Mouse (Mus musculus) forebrain, embryonic 16.5 days (tissue): ENCODE measurements around the gene Acsm1. TPM values are rescaled to one million over a fixed set of nuclear protein-coding genes. Genes with fewer than 3 reads are reported as not detected.
"Not testable (repeated sequence)": the region's sequence is repeated elsewhere in the genome, so short reads cannot be mapped to it uniquely, and the experiment has no call there.

ENCODE experiments used
- ATAC-seq: fragments of 200-750 bp; cut with Nextera tagmentation; 2 replicates; pipeline ENCODE4 v1.8.0; 2017; ENCODE audit warnings: mild to moderate bottlenecking, moderate library complexity
- H3K27ac ChIP-seq: fragments of 300-500 bp; sonication (generic); 2 replicates; pipeline ENCODE4 v1.5.1; 2014; ENCODE audit warnings: low read length, control low read depth
- H3K27me3 ChIP-seq: fragments of 300-500 bp; sonication (generic); replicated peaks from 2 replicates; pipeline ENCODE4 v1.6.1; 2014; ENCODE audit warnings: low read length; ENCODE audit not compliant: control insufficient read depth, insufficient read depth
- H3K36me3 ChIP-seq: fragments of 300-500 bp; sonication (generic); 2 replicates; pipeline ENCODE4 v1.6.1; 2014; ENCODE audit not compliant: control insufficient read depth, insufficient read depth
- H3K4me1 ChIP-seq: fragments of 300-500 bp; sonication (generic); replicated peaks from 2 replicates; pipeline ENCODE4 v1.6.1; 2014; ENCODE audit warnings: low read length; ENCODE audit not compliant: control insufficient read depth, insufficient read depth
- H3K4me2 ChIP-seq: fragments of 300-500 bp; sonication (generic); 2 replicates; pipeline ENCODE4 v1.6.1; 2014; ENCODE audit warnings: mild to moderate bottlenecking, low read length, control low read depth
- H3K4me3 ChIP-seq: fragments of 300-500 bp; sonication (generic); replicated peaks from 2 replicates; pipeline ENCODE4 v1.5.1; 2014; ENCODE audit warnings: mild to moderate bottlenecking, low read length, control low read depth
- H3K9ac ChIP-seq: fragments of 300-500 bp; sonication (generic); replicated peaks from 2 replicates; pipeline ENCODE4 v1.6.1; 2014; ENCODE audit warnings: low read depth, low read length, control low read depth
- H3K9me3 ChIP-seq: fragments of 300-500 bp; sonication (generic); 2 replicates; pipeline ENCODE4 v1.6.1; 2016; ENCODE audit warnings: low read length; ENCODE audit not compliant: control insufficient read depth
- WGBS: fragments of 180-500 bp; shearing (Covaris S2); extraction: QIAGEN DNeasy Blood & Tissue Kit; methylation state at CpG from one replicate; pipeline ENCODE4 v1.1.7; 2014; 5-methylcytosine and 5-hydroxymethylcytosine counted together
- polyA plus RNA-seq: library from polyadenylated mRNA; unstranded; fragments of >200 nt; fragmentation: Nextera tagmentation; extraction: Ambion mirVana; gene quantifications from 2 replicates; pipeline ENCODE4 v1.2.1, GENCODE M21; 2015

Acsm1 gene
- not detected in 2 replicates for polyA plus RNA-seq

- ATAC-seq = no peak
These were observed at the start of gene Acsm1 for GRCm38 (mm10) chr7:119606664-119607076. Gene Acsm1 (plus strand): TSS chr7:119607026.

DNA sequence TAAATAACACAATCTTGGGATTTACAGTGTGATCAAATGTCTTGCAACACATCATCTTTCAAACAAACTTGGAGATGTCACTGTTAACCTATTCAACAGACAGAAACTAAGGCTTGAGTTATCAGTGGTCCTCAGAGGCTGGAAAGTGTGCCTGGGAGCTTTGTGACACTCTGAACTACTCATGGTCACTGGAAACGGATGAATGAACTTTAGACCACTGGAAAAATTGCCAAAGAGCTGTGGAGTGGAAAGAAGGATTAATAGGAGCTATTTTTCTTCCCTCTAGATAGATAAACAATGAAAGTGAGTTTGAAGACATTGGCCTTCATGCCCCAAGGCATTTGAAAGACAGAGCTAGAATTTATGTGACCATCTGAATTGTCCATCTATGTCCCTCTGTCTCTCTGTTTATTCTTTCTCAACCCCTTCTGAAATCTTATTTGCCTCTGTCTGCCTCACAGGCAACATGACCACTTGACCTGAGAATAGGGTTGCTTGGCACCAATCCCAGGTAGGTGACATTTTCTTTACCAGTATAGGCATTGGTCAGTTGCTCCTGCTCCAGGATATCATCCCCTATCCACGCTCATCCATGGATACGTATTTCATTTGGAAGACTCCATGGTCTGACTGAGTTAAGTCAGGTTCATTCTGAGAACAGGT lies 46.9 kb upstream of the Acsm1 start:
- Histone ChIP-seq H3K9me3 (no peaks in the 10 kb centered on the region), H3K4me3 (no peak overlapping the region), H3K4me1 (no peaks in the 10 kb centered on the region), H3K9ac (no peak overlapping the region), H3K27me3 (no peaks in the 10 kb centered on the region), H3K36me3 (no peaks in the 10 kb centered on the region), H3K27ac (no peak overlapping the region), H3K4me2 (no peak overlapping the region)
- WGBS = 86% methylated on average over 3 of the region's 3 CpGs
- ATAC-seq = no peak

More at GRCm38 (mm10) chr7:119606664-119607076, at the start of gene Acsm1:
- no peaks in the 10 kb centered on the region for H3K36me3 ChIP-seq
- no peaks in the 10 kb centered on the region for H3K4me1 ChIP-seq
- H3K27ac ChIP-seq = no peak within 1 kb of the TSS
- H3K4me2 ChIP-seq = no peak within 1 kb of the TSS
- WGBS = 92% methylated on average over 5 of the region's 5 CpGs
- H3K27me3 ChIP-seq = no peaks in the 10 kb centered on the region
- no peaks in the 10 kb centered on the region for H3K9me3 ChIP-seq
- no peak within 1 kb of the TSS for H3K9ac ChIP-seq
- no peak within 1 kb of the TSS for H3K4me3 ChIP-seq

DNA sequence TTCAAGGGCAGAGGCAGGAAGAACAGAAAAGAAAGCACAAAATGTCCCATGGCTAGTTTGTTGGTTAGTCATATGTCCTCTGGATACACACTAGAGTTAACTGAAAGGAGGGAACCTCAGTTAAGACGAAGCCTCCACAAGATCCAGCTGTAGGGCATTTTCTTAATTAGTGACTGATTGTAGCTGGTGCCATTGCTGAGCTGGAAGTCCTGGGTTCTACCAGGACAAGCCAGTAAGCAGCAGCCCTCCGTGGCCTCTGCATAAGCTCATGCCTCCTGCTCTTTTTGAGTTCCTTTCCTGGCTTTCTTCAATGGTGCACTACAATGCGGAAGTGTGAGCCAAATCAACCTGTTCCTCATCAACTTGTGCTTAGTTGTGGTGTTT lies 46.4 kb upstream of the Acsm1 start:
- 88% methylated on average over 3 of the region's 3 CpGs for WGBS
- no peaks in the 10 kb centered on the region for H3K36me3 ChIP-seq
- H3K4me1 ChIP-seq = no peaks in the 10 kb centered on the region
- no peaks in the 10 kb centered on the region for H3K27me3 ChIP-seq
- no peak overlapping the region for H3K9ac ChIP-seq
- H3K4me3 ChIP-seq = no peak overlapping the region
- H3K27ac ChIP-seq = no peak overlapping the region
- no peaks in the 10 kb centered on the region for H3K9me3 ChIP-seq
- no peak for ATAC-seq
- H3K4me2 ChIP-seq = no peak overlapping the region

DNA sequence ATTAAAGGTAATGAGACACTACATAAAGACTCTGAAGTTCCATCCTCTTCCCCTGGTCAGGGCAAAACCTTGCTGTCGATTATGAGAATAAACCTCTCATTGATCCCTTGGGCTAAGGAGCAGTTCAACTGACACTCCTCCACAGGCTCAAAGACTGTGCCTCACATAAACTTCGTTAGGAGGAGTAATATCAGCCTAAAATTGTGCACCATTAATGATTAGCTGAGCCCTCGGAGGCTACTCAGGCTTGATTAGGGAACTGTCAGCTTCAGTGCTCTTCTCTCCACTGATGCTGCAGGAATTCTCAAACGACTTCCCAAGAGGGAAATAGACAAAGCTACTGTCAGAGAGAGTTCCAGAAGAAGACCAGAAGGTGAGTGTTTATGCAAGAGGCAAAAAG lies 45.4 kb upstream of the Acsm1 start:
- Histone ChIP-seq H3K27ac (no peak overlapping the region), H3K9me3 (no peaks in the 10 kb centered on the region), H3K27me3 (no peaks in the 10 kb centered on the region), H3K9ac (no peak overlapping the region), H3K4me3 (no peak overlapping the region), H3K36me3 (no peaks in the 10 kb centered on the region), H3K4me2 (no peak overlapping the region), H3K4me1 (no peaks in the 10 kb centered on the region)
- no peak for ATAC-seq
- WGBS = 41% methylated on average over 4 of the region's 4 CpGs

DNA sequence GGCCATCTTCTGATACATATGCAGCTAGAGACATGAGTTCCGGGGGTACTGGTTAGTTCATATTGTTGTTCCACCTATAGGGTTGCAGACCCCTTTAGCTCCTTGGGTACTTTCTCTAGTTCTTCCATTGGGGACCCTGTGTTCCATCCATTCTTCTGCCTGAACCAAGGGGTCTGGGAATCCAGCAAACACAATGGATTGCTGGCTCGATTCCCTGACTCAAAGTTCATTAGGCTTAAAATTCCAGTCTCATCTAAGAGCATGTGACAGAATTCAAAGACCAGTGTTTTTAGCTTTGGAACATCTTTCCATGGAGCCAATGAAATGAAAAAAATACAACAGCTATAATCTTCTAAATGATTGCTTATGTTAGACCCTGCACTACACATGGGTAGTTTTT lies 44.4 kb upstream of the Acsm1 start:
- H3K36me3 ChIP-seq, H3K4me2 ChIP-seq, H3K9me3 ChIP-seq, H3K4me3 ChIP-seq, H3K27ac ChIP-seq, ATAC-seq, H3K27me3 ChIP-seq, H3K4me1 ChIP-seq, H3K9ac ChIP-seq: not testable (repeated sequence)
- 80% methylated on average over 2 of the region's 2 CpGs for WGBS

DNA sequence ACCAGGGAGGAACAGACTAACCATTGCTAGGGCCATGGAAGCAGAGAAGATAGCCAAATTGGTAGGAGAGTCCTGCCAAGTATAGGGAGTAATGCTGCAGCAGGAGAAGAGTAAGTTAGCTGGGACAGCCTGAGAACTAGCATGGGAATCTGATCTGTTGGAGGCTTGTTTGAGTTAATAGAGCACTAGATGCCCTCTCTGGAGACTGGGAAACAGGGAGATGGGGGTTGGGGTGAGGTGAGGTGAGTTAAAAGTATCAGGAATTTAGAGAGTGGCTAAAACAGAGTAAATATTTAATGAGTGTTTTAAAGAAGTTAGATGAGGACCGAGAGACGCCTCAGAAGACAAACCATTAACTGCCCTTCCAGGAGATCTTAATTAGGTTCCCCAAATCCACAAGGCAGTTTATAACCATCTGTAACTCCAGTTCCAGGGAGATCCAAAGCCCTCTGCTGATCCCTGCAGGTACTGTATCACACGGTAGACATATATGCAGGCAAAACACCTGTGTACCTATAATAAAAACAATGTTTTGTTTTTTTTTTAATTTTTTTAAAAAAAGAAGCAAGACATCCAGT lies 12.2 kb upstream of the Acsm1 start:
- Histone ChIP-seq H3K4me3 (no peak overlapping the region), H3K9me3 (no peaks in the 10 kb centered on the region), H3K36me3 (no peaks in the 10 kb centered on the region), H3K4me2 (no peak overlapping the region), H3K4me1 (no peaks in the 10 kb centered on the region), H3K9ac (no peak overlapping the region), H3K27ac (no peak overlapping the region), H3K27me3 (no peaks in the 10 kb centered on the region)
- WGBS = 83% methylated on average over 3 of the region's 3 CpGs
- no peak for ATAC-seq

GRCm38 (mm10) chr7:119595306-119595705 lies 11.5 kb upstream of the Acsm1 start:
- no peaks in the 10 kb centered on the region for H3K9me3 ChIP-seq
- H3K27me3 ChIP-seq = no peaks in the 10 kb centered on the region
- no peak overlapping the region for H3K4me2 ChIP-seq
- H3K9ac ChIP-seq = no peak overlapping the region
- no peak overlapping the region for H3K4me3 ChIP-seq
- ATAC-seq = no peak
- no peaks in the 10 kb centered on the region for H3K4me1 ChIP-seq
- no peaks in the 10 kb centered on the region for H3K36me3 ChIP-seq
- WGBS = 6% methylated on average over 1 of the region's 1 CpGs
- no peak overlapping the region for H3K27ac ChIP-seq

GRCm38 (mm10) chr7:119596536-119596935 lies 10.3 kb upstream of the Acsm1 start:
- Histone ChIP-seq H3K9ac (no peak overlapping the region), H3K27ac (no peak overlapping the region), H3K9me3 (no peaks in the 10 kb centered on the region), H3K36me3 (no peaks in the 10 kb centered on the region), H3K4me2 (no peak overlapping the region), H3K4me3 (no peak overlapping the region), H3K27me3 (no peaks in the 10 kb centered on the region), H3K4me1 (no peaks in the 10 kb centered on the region)
- no peak for ATAC-seq
- WGBS = 66% methylated on average over 2 of the region's 2 CpGs

GRCm38 (mm10) chr7:119601195-119601953 lies 5.5 kb upstream of the Acsm1 start:
- H3K4me3 ChIP-seq = no peak overlapping the region
- no peak overlapping the region for H3K9ac ChIP-seq
- H3K4me1 ChIP-seq = no peaks in the 10 kb centered on the region

More at GRCm38 (mm10) chr7:119601195-119601953, 5.5 kb upstream of the Acsm1 start:
- no peak overlapping the region for H3K4me2 ChIP-seq
- no peaks in the 10 kb centered on the region for H3K36me3 ChIP-seq
- H3K27ac ChIP-seq = no peak overlapping the region
- no peaks in the 10 kb centered on the region for H3K9me3 ChIP-seq
- WGBS = 85% methylated on average over 2 of the region's 2 CpGs
- H3K27me3 ChIP-seq = no peaks in the 10 kb centered on the region
- ATAC-seq = no peak
